11 mouse cellular contexts compared by ENCODE assay signal in the genomic region with DNA sequence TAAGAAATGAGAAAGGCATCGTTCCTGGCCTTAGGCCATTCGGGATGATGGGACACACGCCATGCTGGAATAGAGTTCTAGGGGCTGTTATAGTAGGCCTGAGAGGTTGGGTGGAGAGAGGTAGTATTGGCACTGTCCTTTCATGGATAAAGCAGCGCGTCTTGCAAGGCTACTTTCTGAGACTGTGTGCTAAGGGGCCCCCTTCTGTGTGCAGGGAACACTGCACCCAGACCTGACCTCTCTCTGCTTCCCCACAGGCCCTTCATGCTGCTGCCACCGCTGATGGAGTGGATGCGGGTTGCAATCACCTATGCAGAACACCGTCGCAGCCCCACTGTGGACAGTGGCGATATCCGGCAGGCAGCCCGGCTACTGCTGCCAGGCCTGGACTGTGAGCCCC.
DNase-seq lines count a peak whose midpoint lies in the region; ATAC-seq and TF ChIP-seq lines count a peak whose summit lies in the region.
"Had no signal": no experiment of that assay in that cellular context is flagged by ENCODE, and none has a peak within 500 bp of the region (broad histone marks: within the 10 kb centered on the region; RNA-seq: fewer than 3 reads in every experiment).

No protein-coding gene starts in this region.

- no peak overlapping the region for H3K27ac ChIP-seq in forebrain, embryonic 11.5 days (ENCODE audit: low read depth, low read length)
- no peak overlapping the region for H3K27ac ChIP-seq in forebrain, embryonic 15.5 days (replicated peaks)
- H3K27ac ChIP-seq in kidney, embryonic 16.5 days (ENCODE audit: low read length), result no peak overlapping the region
- H3K27ac ChIP-seq in bone marrow, adult 2 months (ENCODE audit: control insufficient read depth, insufficient read depth, low read depth, low read length, poor library complexity), result no peak overlapping the region
- H3K27ac ChIP-seq in midbrain, postnatal 0 days (ENCODE audit: low read depth, low read length), result no peak overlapping the region
- H3K27ac ChIP-seq: heart, embryonic 15.5 days; limb, embryonic 15.5 days had no signal

- H3K4me2 ChIP-seq in forebrain, embryonic 11.5 days (ENCODE audit: low read depth, low read length, severe bottlenecking), result no peak overlapping the region
- H3K4me2 ChIP-seq in forebrain, embryonic 15.5 days (replicated peaks), result no peak overlapping the region
- H3K4me2 ChIP-seq in kidney, embryonic 16.5 days (replicated peaks; ENCODE audit: low read depth, low read length), result no peak overlapping the region
- no peak overlapping the region for H3K4me2 ChIP-seq in midbrain, postnatal 0 days (ENCODE audit: low read depth, low read length, poor library complexity, severe bottlenecking)
- H3K4me2 ChIP-seq: heart, embryonic 15.5 days; limb, embryonic 15.5 days had no signal

- intact Hi-C loops in gastrocnemius, postnatal 36 days (cut with DNase I), result no loop called here

- no peaks in the 10 kb centered on the region for H3K36me3 ChIP-seq in forebrain, embryonic 11.5 days (ENCODE audit: control insufficient read depth, insufficient read depth, low read length)
- no peaks in the 10 kb centered on the region for H3K36me3 ChIP-seq in forebrain, embryonic 15.5 days
- H3K36me3 ChIP-seq in kidney, embryonic 16.5 days (ENCODE audit: insufficient read depth, low read length), result 0 out of 2 replicates have a peak, but pooled peaks cover 2% of the 10 kb centered on the region
- H3K36me3 ChIP-seq in midbrain, postnatal 0 days (ENCODE audit: insufficient read depth, low read length), result no peaks in the 10 kb centered on the region

- peak; percentile 16; the same call in 1 of the 2 replicates for TF ChIP-seq CTCF in bone marrow, adult 2 months (IDR thresholded peaks at IDR 0.05; ENCODE audit: control insufficient read depth, insufficient read depth, low read length)
- peak; percentile 58 for TF ChIP-seq CTCF in midbrain, postnatal 0 days (IDR thresholded peaks at IDR 0.05)

- no peaks in the 10 kb centered on the region for H3K4me1 ChIP-seq in forebrain, embryonic 11.5 days (replicated peaks; ENCODE audit: control insufficient read depth, insufficient read depth, low read length)
- no peaks in the 10 kb centered on the region for H3K4me1 ChIP-seq in forebrain, embryonic 15.5 days
- no peaks in the 10 kb centered on the region for H3K4me1 ChIP-seq in kidney, embryonic 16.5 days (ENCODE audit: insufficient read depth, low read length)
- H3K4me1 ChIP-seq in bone marrow, adult 2 months (ENCODE audit: control insufficient read depth, insufficient read depth, low read length), result no peaks in the 10 kb centered on the region
- no peaks in the 10 kb centered on the region for H3K4me1 ChIP-seq in midbrain, postnatal 0 days (ENCODE audit: insufficient read depth, low read length)

- ATAC-seq in forebrain, embryonic 11.5 days (replicated peaks; ENCODE audit: low FRiP score), result peak; percentile 51; the same call in 1 of the 2 replicates
- ATAC-seq in forebrain, embryonic 15.5 days (replicated peaks), result no peak
- 0 out of 2 replicates have a peak, but pooled peaks have one; percentile 22 for ATAC-seq in kidney, embryonic 16.5 days (ENCODE audit: low FRiP score, low TSS enrichment)
- no peak for ATAC-seq in midbrain, postnatal 0 days (ENCODE audit: low FRiP score)

- WGBS in forebrain, embryonic 11.5 days, result 78% methylated on average over 12 of the region's 12 CpGs
- WGBS in forebrain, embryonic 15.5 days, result 77% methylated on average over 12 of the region's 12 CpGs
- 76% methylated on average over 12 of the region's 12 CpGs for WGBS in kidney, embryonic 16.5 days
- WGBS in bone marrow, adult 2 months, result 85% methylated on average over 12 of the region's 12 CpGs
- 78% methylated on average over 12 of the region's 12 CpGs for WGBS in midbrain, postnatal 0 days

- H3K9ac ChIP-seq in forebrain, embryonic 11.5 days (ENCODE audit: low read length), result no peak overlapping the region
- no peak overlapping the region for H3K9ac ChIP-seq in forebrain, embryonic 15.5 days (replicated peaks)
- H3K9ac ChIP-seq in kidney, embryonic 16.5 days (replicated peaks; ENCODE audit: low read length), result no peak overlapping the region
- no peak overlapping the region for H3K9ac ChIP-seq in midbrain, postnatal 0 days (replicated peaks; ENCODE audit: low read length, poor library complexity, severe bottlenecking)
- H3K9ac ChIP-seq: heart, embryonic 15.5 days; limb, embryonic 15.5 days had no signal

- no peaks in the 10 kb centered on the region for H3K27me3 ChIP-seq in forebrain, embryonic 11.5 days (ENCODE audit: control insufficient read depth, insufficient read depth, low read length)
- no peaks in the 10 kb centered on the region for H3K27me3 ChIP-seq in forebrain, embryonic 15.5 days
- no peaks in the 10 kb centered on the region for H3K27me3 ChIP-seq in kidney, embryonic 16.5 days (ENCODE audit: insufficient read depth, low read length)
- H3K27me3 ChIP-seq in midbrain, postnatal 0 days (ENCODE audit: insufficient read depth, low read length), result no peaks in the 10 kb centered on the region
- H3K27me3 ChIP-seq: heart, embryonic 15.5 days had no signal

- no peak overlapping the region for H3K4me3 ChIP-seq in forebrain, embryonic 11.5 days (ENCODE audit: low read depth, low read length)
- no peak overlapping the region for H3K4me3 ChIP-seq in forebrain, embryonic 15.5 days
- no peak overlapping the region for H3K4me3 ChIP-seq in kidney, embryonic 16.5 days (ENCODE audit: low read length)
- no peak overlapping the region for H3K4me3 ChIP-seq in bone marrow, adult 2 months (replicated peaks; ENCODE audit: control insufficient read depth, low read depth, low read length)
- no peak overlapping the region for H3K4me3 ChIP-seq in midbrain, postnatal 0 days (ENCODE audit: low read depth, low read length)
- H3K4me3 ChIP-seq: heart, embryonic 15.5 days; limb, embryonic 15.5 days had no signal

- TF ChIP-seq POLR2A in bone marrow, adult 2 months (IDR thresholded peaks at IDR 0.05; ENCODE audit: borderline replicate concordance, control insufficient read depth, low read depth, low read length), result no peak

- no peaks in the 10 kb centered on the region for H3K9me3 ChIP-seq in forebrain, embryonic 11.5 days (ENCODE audit: control insufficient read depth, low read length)
- H3K9me3 ChIP-seq in forebrain, embryonic 15.5 days, result no peaks in the 10 kb centered on the region
- no peaks in the 10 kb centered on the region for H3K9me3 ChIP-seq in kidney, embryonic 16.5 days (ENCODE audit: low read length)
- H3K9me3 ChIP-seq in midbrain, postnatal 0 days (ENCODE audit: low read length), result no peaks in the 10 kb centered on the region
- H3K9me3 ChIP-seq: heart, embryonic 15.5 days; limb, embryonic 15.5 days had no signal

- DNase-seq in forebrain, embryonic 11.5 days (ENCODE audit: low spot score), result no peak
- DNase-seq in kidney, adult 9 months, result no peak
- no peak for DNase-seq in midbrain, postnatal 0 days (ENCODE audit: low spot score)
- no peak for DNase-seq in gastrocnemius, postnatal 36 days
- DNase-seq in urinary bladder, postnatal 10 days (ENCODE audit: low spot score), result no peak
- DNase-seq: kidney, postnatal 4 days had no signal

Comparison
In these comparisons a context has a peak if more than half of its experiments do, and no peak if none do; other contexts are left out.
1. ATAC-seq: peak in forebrain, embryonic 11.5 days (single experiment) and kidney, embryonic 16.5 days (single experiment); none in forebrain, embryonic 15.5 days (single experiment) and midbrain, postnatal 0 days (single experiment).